Mouse (Mus musculus) layer of hippocampus, postnatal 25 days (tissue): Measurements from ENCODE around the gene Trim6. TPM values are rescaled to one million over a fixed set of nuclear protein-coding genes. Genes with fewer than 3 reads are reported as not detected.
"Not testable (repeated sequence)": the region's sequence is repeated elsewhere in the genome, so short reads cannot be mapped to it uniquely, and the experiment has no call there.

Experiments
- DNase-seq, 2 experiments: peaks; one replicate each; pipeline ENCODE4 v3.0.0; 2022; ENCODE audit warnings: mixed read lengths in 2 of 2, low spot score in 1 of 2; ENCODE audit errors: extremely low spot score in 1 of 2
- total RNA-seq, 2 experiments: library from RNA; stranded (reverse); gene quantifications; 2 replicates each; pipeline ENCODE4 v1.2.3; 2021

The Trim6 gene
- under 1 TPM; 0.30 to 0.59 TPM for total RNA-seq

DNA sequence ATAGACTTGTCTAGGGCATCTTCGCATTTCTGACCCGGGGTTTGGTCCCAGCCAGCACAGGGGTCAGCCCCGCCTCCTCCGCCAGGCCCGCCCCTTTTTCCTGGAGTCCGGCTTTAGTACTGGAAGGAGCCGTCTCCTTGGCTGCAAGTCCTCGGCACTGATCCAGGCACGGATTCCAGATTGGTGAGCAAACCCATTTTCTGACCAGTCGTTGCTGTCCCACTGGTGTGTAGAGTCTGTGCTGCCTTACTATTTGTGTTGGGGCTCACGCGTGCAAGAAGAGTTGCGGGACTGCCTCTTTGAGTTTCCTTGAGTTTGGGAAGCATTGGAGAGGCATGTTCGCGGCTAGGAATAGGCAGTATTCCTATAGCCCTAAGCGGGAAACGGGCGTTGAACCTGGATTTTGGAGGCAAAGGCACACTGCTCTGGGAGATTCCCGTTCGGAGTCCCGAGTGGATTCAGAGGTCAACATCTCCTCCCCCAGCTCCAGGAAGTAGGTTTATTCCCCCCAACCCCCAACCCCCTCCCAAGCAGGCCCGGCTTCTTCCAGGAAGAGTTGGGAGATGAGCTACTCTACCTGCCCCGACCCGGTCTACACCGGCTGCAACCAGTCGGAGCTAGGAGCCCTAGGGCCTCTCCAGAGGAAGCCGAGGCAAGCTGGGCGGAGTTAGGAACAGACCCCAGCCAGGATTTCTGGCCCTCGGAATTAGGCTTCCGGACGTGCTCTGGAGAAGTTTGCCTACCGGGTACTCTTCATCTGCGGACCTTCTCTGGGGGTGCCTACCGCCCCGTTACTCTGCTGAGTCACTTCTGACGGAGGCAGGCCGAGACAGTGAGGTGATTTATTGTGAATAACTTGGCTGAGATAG is at the start of gene Trim6:
TSS of gene Trim6 (plus strand) at position 93 of the 869 bp plus-strand sequence.
- DNase-seq, result peak in 1 of 2 experiments; percentile 10

DNA sequence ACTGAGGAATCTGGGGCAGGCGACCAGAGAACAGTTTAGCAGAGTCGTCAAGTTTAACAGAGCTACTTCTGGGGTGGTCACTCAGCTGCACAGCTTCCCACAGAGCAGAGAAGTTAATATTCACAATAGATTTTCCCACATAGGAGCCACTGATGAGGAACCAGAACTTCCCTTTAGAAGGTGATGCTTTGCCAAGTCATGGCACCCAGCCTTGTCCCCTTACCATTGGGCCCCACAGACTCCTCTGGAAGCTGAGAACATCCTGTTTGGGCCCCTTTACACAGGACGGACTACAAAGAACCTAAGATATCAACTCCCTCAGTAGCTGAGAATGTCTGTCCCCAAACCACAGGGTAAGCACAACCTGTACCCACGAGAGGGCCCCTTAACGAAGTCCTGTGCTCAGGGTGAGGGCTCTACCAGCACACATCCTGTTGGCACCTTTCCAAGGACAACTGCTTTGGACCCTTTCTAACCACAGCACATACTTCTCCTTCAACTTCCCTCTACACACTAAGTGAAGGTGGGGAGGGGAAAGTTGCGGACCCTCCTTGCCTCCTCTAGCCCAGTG is 48.9 kb upstream of the Trim6 start:
- DNase-seq, result no peak

DNA sequence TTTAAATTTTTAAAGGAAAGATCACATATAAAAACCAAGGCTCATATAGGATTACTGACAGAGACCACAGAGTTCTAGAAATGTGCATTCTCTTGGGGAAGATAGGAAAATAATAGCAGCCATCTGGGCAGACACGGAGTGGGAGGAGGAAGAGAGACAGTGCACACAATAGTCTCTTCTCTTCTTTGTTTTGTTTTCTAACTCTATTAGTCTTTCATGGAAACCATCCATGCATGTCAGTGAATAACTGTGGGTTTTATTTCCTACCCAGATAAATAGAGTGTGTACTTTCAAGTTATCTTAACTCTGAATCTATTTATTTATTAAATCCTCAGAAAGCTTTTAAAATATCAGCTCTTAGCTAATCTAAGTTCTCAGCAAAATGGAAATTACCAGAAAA is 43.5 kb upstream of the Trim6 start:
- no peak for DNase-seq

DNA sequence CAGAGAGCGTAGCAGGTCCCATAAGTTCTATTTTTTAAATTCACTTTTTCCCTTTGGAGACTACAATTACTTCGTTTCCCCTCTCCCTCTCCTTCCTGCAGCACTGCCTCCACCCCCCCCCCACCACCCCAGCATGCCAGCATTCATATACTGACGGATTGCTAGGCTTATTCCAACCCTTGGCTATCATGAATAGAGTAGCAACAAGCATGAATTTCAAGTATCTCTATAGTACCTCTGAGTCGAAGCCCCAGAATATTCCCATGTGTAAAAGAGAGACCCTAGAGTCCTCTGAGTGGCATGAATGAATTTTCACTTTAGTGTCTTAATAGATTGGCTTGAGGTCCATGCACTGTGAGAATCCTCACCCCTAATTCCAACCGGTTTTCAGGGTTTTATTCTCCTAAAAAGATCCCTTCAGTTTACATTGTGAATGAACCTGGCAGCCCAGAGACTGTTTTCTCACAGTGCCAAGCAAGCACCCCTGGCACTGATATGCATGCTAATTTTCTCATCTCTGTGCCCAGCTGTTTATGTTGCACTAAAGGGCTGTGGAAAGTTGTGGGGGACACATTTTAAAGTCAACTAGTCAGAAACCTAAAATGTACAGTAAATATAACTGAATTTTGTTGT is 40.1 kb upstream of the Trim6 start:
- DNase-seq, result no peak

DNA sequence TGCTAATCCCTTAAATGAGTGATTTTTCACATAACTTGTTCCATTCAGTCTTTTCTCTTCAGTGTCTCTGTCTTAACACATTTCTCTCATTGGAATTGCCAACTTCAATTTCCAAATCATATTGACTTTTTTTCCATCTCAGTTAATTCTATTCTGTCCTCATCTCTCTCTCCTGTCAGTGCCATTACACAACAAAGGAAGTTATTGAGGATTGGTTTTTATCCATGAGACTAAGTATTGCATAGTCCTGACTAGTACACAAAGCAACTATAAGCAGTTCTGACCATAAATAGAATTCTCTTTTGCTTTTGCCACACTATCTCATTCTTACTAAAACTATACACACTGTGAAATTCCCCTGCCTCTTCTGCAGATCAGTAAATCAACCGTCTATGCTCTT is 39.5 kb upstream of the Trim6 start:
- DNase-seq, result no peak

DNA sequence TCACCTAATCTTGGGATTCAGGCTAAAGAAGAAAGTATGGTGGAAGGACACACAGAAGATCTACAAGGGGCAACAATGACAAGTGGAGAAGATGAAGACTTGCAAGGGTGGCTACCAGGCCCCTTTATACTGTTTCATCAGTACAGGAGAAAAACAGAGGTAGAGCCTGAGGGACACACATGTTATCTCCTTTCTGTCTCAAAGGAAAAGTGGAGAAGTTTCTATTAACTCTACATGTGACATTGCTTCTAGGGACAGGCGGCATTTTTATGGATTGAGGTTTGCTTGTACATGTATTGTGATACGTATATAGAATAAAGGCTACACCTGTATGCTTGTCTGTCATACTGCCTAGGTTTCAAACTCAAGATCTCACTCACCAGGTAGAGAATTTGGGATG is 35.3 kb upstream of the Trim6 start, which contains the start of gene Olfr648:
TSS of gene Olfr648 (minus strand) at position 101 of the 400 bp plus-strand sequence.
- DNase-seq, result no peak

DNA sequence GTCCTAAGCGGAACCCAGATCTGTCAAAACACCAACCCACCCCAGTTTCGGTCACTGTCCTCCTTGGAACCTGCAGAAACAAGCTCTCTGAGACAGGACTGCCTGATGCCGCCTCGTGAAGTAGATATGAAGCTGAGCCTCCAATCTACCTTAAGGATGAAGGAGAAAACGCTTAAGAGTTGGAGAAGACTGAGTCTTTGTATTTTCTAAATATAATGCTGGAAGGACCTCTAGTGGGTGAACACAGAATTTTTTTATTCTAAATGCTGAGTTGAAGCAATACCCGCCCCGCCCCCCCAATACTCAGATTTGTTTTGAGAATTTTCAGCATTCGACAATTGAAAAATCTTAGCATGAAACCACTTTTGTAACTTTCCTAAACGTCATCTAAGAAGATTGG is 27.3 kb upstream of the Trim6 start:
- DNase-seq, result no peak

DNA sequence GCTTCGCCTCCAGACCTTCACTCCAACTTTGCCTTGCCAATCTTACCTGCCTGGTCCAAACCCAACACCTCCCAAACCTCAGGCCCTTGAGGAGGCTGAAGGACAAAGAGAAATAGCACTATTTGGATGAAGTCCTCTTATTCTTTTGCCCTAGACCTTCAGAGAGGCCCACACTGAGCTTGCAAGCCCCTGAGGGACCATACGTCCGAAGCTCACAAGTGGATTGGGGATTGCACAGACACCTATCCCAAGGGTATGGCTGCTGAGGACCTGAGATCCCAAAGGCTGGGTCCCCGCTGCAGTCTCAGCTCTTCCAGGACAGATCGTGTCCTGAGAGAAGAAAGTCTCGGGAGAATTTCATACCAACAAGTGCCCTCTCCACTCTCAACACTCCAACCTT is 22.7 kb upstream of the Trim6 start, which contains the start of gene Olfr649:
TSS of gene Olfr649 (minus strand) at position 101 of the 400 bp plus-strand sequence.
- no peak for DNase-seq

DNA sequence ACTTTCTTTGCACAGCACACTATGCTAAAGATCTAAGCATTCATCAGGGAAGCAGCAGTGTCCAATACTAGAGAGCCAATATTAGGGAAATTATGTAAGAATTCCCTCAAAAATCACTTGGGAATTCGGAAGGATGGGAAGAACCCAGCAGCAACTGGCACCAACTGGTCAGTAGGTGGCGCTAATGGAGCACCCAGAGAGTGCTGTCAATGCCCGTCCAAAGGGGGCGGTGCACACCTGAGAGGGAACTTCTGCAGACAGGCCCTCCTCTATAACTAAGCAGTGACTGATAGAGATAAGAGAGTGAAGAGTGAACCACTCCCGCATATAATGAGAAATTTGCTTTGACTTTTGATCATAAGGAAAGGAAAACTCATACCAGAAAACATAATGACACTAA is 18.8 kb upstream of the Trim6 start:
- DNase-seq, result peak; percentile 13 to 65

DNA sequence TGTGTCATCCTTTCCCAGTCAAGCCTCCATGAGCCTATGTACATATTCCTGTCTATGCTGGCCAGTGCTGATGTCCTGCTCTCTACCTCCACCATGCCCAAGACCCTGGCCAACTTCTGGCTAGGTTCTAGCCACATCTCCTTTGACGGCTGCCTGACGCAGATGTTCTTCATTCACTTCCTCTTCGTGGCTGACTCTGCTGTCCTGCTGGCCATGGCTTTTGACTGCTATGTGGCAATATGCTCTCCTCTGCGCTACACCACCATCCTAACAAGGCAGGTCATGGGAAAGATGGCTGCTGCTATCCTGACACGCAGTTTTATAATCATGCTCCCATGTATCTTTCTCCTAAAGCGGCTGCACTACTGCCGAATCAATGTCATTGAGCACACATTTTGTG is 12.4 kb upstream of the Trim6 start:
- no peak for DNase-seq

DNA sequence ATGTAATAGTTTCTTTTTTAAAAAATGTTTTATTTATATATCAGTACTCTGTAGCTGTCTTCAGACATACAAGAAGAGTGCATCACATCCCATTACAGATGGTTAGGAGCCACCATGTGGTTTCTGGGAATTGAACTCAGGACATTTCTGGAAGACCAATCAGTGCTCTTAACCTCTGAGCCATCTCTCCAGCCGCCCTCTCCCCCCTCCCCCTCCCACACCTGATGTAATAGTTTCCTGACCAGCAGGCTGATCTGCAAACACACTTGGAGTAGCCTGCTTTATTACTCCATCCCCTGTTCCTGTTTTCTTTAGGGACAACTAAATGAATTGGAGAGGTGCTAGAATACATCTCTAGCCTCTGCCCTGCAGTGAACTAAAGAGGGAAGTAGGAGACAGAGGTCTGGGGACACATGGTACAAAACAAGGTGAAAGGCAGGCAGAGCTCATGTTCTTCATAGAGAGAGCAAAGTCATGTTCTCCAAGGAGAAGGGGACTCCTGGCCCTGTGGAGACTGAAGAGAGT is 2.5 kb upstream of the Trim6 start:
- DNase-seq, result no peak

DNA sequence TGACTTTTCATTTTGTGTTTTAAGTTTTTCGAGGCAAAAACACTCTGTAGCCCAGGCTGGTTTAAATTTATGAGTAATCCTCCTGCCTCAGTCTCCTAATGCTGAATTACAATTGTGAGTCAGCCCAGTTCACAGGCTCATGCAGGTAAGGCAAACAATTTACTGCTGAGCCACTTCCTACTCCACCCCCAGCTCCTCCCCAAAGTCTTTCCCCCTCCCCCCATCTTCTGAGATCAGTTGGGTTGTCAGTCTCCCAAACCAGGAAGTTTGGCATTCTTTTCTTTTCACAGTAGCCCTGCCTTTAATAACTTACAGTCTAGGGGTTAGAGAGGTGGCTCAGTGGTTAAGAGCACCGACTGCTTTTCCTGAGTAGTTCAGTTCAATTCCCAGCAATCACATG is 712 bp upstream of the Trim6 start:
- DNase-seq, result no peak

DNA sequence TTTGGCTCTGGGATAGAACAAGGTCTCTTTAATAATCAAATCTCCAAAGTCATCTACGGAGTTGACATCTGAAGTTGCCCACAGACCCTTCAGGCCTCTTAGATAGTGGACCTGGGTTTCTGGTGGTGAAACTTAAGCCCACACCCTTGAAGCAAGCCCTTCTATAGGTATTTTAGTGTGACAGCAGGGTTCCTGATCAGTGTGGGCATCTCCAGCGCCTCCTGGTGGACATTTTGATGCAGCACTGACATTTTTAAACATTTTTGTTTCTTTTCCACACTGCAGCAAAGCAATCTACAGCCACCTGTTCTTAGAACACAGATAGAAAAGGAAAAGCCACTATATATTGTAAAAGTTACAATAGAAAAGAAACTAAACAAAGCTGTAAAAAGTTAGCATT is 12.6 kb downstream of the Trim6 start:
- DNase-seq, result peak in 1 of 2 experiments; percentile 17

DNA sequence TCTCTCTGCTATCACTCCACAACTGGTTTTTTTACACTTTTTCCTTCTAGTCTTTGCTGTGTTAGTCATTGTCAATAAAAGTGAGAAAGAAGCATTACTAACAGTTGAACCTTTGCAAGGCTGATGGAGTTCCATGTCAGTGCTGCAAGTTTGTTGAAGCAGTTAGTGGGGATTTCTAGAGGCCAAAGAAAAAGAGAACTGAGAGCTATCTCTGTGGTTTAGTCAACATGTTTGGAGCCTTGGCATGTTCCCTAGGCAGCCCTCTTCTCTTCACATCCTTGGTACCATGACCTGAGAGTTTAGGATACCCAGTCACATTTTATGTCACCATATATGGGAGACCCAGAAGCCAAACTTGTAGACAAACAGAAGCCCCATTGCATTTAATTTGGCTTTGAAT is 22.3 kb downstream of the Trim6 start:
- no peak for DNase-seq

DNA sequence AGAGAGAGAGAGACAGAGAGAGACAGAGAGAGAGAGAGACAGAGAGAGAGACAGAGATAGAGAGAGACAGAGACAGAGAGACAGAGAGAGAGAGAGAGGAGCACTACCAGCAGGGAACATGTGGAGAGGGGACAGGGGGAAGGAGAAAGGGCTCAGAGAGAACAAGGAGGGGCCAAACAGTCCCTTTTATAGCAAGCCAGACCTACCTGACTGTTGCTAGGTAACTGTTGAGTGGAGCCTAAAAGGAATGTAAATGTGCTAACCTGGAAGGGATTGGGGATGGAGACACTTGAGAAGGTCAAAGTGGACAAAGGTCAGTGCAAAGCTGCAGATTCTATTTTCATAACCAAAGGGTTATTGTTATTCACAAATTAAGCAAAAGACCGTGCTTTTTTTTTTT is 25.0 kb downstream of the Trim6 start:
- no peak for DNase-seq

DNA sequence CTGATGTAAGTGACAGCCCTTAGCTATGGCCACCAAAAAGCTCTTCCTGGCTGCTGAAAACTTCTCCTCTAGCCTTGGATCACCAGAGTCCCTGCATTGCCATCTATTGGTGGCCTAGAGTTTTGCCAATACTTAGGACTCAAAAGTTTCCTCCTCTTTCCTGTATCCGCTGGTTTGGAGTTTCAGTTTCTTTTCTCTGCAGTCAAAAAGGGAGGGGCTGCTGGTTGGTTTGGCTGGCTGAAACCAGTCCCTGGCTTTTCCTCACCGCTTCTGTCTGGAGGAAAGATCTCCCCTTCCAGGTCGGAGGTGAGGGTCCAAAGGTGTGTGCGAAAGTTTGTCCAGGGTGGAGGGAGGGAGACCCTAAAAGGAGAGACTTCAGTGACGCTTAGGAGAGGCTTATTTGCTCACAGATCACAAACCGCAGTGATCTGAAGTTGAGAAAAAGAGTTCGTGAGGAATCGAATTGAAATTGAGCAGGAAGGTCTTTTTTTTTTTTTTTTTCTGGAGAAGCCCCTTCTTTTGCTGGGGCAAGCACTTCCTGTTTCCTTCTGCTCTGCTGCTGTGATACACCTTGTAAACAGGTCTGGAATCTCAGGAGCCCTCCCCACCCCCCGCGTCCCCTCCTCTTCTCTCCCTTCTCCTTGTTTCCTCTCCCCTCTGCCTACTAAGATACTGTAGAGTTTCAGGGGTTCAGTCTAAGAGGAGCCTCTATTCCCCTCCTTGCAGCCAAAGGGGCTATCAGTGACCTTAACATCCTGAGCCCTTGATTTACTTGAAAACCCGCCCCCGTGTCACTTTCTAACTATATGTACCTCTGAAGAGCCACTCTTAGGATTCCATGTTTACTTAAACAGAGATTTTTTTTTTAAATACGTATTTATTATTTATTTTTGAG is 25.9 kb downstream of the Trim6 start, which contains the start of gene Trim34a:
TSS of gene Trim34a (plus strand) at position 171 of the 895 bp plus-strand sequence.
- peak in 1 of 2 experiments; percentile 3 for DNase-seq

DNA sequence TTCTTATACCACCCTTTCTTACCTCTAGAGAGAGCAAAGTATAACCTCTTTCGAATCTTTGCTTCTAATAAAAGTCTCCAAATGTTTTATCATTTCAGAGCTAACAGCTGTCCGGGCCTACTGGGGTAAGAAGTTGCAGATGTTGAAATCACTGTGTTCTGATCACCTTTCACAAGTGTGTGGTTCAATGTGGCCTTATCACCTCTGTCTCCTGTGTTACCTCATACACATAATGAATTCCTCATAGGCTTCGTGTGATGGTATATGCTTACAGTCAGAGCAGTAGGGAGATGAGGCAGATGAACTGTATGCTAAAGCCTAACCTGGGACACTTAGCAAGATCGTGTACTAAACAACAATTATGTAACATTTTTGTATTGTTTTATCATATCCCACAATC is 41.8 kb downstream of the Trim6 start:
- DNase-seq, result not testable (repeated sequence)

DNA sequence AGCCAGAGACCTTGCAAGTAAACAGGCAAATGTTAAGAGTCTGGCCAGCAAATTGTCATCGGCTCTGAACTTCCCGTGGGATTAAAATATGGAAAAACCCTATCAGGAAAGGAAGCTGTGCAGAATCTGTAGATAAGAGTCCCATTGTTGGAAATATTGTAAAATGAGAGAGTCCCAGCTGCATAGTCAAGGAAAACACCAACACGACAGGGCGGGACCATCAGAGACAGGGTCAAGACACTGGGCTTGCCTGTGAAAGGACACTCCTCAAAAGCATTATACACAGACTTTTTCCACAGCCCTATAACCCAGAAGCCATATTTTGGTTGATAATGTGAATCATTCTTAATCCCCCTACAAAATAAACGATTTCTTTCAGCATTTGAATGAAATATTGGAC is 46.7 kb downstream of the Trim6 start:
- not testable (repeated sequence) for DNase-seq

DNA sequence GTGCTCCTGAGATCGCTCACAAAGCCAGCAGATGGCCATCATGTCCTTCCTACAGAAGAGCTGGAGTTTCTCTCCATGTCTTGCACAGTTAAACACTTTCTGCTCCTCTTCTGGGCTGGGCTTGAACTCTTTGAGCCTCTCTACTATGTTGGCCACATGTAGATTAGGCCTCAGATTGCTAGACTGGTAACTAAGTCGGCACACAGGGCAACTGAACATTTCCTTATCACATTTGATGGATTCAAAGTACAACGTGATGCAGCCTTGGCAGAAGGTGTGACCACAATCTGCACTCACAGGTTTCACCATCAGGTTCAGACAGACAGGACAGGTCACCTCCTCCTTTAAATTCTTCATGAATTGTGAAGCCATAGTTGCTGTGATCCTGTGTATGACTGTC is 60.8 kb downstream of the Trim6 start:
- DNase-seq, result not testable (repeated sequence)
